Mouse (Mus musculus) spleen, postnatal 4 days (tissue): Measurements from ENCODE around the gene Eif1.
"Not testable (repeated sequence)": the region's sequence is repeated elsewhere in the genome, so short reads cannot be mapped to it uniquely, and the experiment has no call there.

Experiments used
- DNase-seq, 2 experiments: peaks; one replicate each; pipeline ENCODE4 v3.0.0; 2022; ENCODE audit warnings: low spot score in 2 of 2

Gene Eif1

DNA sequence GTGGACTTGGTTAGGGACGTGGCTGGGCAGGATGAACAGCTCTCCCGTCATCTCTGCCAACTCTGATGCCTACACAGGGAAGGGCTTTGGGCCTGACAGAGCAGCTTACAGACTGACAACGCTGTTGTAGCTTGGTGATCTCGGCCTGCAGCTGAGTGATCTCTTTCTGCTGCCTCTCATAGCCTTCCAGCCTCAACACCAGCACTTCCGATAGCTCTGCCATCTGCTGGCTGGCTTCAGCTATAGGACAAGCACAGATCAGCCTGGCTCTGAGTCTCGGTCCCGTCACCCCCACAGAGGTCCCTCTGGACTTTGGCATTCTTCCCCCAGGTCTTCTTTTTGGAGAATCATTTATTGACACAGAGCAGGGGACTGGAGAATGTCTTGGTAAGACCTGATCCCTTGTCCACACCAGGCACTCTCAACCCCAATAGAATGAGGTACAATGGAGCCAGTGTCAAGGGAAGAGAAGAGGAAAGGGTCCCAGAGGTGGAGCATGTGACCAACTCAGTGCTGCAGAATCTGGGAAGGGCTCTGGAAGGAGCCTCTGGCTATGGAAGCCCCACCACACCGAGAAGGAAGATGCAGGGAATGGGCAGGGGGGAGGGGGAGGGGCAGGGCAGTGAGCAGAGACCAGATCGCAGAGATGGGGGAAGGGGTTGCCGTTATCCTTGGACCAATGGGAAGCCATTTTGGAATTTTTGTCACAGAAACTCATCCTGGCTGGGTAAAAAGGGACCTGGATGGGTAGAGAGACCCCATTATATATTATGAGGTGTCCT, 32.6 kb downstream of the Eif1 start:
- DNase-seq = no peak

DNA sequence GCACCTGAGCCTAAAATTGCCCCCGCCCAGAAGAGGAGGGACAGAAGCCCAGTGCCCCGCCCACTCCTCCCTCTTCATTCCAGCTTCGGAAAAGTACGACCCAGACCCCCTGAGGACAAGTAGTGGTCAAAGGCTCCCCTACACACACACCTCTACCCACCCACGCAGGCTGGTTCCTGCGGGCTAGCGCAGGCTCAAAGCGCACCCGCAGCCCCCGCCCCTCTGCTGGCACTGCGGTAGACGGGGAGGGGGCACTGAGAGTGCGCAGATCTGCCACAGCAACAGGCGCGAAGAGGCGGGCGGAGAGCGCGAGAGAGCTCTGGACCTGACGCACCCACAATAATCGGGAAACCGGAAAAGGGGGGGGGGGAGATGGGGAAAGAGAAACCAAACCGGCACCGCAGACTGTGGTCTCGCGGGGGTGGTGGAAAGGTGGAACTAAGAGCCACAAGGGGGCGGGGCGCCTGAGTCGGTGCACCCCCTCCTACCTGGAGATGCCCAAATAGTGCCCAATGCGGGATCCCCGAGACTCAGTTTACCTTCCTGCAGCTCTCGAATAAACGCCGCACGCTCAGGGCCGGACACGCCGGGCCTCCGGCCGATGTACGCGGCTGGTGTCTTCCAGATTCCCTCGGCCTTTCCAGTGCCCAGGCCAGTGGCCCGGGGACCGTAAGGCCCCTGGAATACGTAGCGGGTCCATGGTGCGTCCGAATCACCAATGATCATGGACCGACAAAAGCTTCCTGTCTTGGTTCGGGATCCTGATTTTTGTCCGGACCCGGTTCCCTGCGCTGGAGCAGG, 35.7 kb downstream of the Eif1 start:
- no peak for DNase-seq

DNA sequence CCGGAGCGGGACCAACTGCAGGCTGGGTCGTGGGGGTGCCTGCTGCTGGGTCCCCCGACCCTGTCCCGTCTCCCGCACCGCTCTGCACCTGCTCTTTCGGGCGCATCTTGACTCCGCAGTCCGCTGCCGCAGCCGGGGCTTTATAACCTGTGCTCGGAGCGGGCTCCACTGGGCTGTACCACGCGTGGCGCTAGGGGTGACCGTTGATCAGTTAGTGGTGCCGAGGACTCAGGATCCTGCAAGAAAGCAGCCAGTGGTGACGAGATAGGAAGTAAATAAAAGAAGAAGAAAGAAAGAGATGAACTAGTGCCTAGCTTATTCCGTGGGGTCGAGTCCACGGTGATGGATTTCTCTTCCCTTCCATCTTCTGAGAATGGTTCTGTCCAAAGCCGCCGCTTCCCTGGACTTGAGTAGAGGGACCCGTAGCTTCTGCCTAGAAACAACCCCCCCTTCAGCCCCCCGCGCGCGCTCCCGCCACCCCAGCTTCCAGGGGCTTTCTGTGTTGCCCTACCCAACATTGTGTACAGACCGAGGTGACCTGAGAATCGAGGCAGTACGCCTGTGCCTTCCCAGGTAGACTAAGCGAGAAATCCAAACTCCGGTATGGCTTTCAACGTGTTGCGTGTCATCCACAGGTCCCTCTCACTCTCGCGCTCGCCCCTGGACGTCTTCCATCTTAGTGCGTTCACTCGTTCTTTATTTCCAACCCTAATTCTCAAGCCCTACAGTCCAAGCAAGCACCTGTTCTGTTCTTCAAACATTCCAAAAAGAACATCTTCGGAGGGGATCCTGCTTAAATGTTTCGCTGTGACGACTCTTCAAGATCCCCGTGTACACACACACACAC, 36.5 kb downstream of the Eif1 start, which contains the start of gene Hap1:
TSS of gene Hap1 (minus strand) at position 157 of the 847 bp plus-strand sequence.
- peak; percentile 34 to 74 for DNase-seq

DNA sequence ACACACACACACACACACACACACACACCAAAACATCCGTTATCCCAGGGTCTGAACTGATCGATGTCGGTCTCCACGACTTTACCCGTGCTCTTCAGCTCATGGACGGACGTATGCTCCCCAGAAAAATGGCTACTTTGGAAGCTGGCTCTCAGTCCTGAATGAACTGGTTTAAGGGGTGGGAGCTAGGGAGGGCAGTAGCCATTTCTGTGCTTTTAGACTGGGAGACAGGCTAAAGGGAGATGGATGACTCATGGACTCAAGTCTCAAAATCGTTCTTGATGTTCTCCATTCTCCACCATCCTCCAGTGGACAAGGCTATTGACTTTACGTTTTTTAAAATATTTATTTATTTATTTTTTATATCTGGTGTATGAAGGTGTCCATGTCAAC, 37.1 kb downstream of the Eif1 start:
- DNase-seq = no peak

DNA sequence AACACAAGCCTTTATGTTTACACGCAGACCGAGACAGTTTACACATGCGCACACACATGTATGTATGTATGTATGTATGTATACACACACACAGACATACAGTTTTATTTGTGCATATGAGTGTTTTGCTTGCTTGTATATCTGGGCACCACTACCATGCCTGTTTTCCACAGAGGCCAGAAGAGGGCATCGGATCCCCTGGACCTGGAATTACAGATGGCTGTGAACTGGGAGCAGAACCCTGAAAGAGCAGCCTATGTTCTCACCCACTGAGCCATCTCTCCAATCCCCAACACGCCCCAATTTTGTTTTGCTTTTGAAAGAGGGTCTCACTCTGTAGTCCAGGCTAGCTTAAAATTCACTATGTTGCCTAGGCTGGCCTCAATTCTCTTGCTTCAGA, 37.7 kb downstream of the Eif1 start:
- DNase-seq = no peak

DNA sequence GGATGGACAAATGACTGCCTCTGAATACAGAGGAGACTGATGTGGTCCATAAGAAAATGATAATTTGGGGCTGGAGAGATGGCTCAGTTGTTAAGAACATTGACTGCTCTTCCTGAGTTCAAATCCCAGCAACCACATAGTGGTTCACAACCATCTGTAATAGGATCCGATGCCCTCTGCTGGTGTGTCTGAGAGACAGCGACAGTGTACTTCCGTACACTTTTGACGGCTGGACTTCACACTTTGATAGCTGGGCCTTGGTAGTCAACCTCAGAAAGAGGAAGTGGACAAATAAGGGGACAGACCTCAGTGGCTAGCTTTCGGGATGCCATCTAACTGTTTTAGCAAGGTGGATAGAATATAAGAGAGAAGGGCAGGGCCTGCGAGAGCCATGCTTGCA, 40.5 kb downstream of the Eif1 start:
- no peak for DNase-seq

DNA sequence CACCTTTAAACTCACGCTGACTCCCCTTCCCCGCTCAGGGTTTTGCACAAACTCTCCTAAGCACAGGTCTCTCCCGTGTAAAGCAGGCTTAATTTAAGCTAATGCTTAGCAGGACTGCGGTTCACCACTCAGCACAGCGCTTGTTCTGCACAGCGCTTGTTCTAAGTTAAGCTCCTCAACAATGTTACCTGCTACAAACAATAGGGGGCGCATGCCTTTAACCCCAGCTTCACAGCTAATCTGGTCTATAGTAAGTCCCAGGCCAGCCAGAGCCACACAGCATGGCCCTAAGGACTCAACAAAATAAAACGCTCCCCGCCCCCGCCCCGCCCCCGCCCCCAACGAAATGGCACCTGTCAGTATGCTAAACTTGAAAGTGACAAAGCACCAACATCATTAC, 41.4 kb downstream of the Eif1 start:
- DNase-seq = not testable (repeated sequence)

DNA sequence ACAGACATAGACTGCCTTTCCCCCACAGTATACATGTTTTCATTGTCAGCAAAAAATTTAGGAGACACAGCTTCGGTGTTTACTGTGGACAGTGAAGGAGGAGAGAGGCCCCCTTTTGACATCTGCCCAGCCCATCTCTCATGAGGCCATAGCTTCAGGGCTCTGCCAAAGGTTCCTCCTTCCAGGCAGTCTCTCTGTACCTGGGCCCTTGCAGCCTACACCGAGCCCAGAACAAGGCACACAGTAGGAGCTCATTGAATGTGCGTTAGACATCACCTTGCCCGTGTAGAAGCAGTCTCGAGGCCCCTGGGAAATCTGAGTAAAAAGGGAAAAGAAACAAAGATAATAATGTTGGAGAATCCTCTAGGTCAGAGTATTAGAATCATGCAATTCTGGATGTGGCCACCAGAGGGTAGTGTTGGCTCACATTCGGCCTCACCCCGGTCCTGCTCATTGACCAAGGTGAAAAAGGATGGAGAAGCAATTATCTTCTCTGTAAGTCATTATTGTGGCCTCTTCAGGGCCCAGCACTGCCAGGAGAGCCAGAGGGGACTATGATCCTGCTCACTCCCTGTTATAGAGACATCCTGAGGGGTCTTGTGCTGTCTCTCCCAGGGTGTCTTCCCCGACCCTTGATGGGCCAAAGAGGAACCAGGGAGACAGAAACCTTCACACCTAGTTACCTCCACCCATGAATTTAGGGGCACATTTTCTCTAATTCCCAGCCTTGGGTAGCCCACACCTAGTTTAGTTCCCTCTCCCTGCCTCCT, 42.7 kb downstream of the Eif1 start:
- DNase-seq = peak; percentile 72 to 90

DNA sequence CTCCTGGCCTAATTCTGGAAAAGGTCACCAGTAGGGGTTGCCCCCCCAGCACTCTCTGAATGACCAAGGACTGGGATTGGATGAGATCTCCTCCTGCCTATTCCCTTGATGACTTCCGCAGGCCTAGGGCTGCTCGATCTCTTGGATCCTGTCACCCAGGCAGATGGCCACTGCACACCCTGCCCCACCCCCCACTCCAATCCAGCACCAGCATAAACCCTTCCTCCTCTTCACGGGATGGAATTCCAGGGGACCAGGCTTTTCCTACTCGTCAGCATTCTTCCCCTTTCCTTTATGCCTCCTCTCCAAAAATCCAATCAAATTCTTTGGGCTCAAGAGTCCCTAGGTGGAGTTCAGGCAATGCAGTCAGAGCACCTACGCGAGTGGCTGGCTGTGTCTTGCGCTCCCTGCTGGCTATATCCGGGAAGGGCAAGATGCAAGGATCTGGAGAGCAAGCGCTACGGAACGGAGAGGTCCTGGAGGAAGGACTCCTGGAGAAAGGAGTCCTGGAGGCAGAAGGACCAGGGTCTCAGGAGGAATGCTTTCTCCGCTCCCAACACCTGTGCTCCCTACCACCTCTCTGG, 43.4 kb downstream of the Eif1 start:
- peak; percentile 53 to 79 for DNase-seq

DNA sequence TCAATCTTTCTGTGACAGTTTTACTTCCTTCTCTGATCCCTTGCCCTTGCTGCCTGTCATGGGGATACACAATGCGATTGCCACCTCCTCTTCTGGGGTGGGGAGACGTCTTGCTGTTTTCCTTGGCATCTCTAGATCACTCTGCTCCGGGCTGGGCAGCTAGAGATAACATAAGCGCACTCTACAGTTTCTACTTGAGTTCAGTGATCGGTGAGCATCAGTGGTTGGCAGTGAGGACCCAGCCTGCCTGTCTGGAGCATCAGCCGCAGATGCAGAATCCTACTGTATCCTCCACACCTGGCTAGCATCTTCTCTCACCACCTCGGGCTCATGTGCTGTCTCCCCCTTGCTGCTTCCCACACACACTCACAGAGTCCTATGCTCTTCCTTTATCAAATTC, 49.5 kb downstream of the Eif1 start:
- no peak for DNase-seq

DNA sequence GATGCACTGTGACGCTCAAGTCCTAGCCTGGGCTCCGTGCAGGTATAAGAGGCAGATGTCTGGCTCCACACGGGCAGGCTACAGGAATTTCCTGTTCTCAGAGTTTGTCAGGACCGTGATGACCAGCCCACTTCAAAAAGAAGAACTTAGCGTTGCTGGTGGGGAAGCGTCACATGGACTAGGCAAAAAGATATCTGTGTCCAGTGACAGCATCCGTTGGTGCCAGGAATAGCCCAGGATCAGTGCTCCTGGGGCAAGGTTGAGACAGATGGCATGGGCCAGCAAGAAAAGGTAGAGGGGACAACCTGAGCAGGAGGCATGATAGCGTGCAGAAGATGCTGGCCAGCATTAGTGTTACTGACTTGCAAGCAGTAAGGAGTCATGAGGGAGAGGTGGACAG, 50.1 kb downstream of the Eif1 start:
- no peak for DNase-seq
